Mouse (Mus musculus): ENCODE data around the gene Rps23. TPM values are rescaled to one million over a fixed set of nuclear protein-coding genes. Genes with fewer than 3 reads are reported as not detected.
"Not testable (repeated sequence)": the region's sequence is repeated elsewhere in the genome, so short reads cannot be mapped to it uniquely, and the experiment has no call there.

The Rps23 gene
- polyA plus RNA-seq, 1 experiment from 2014 or later = 132 TPM

DNA sequence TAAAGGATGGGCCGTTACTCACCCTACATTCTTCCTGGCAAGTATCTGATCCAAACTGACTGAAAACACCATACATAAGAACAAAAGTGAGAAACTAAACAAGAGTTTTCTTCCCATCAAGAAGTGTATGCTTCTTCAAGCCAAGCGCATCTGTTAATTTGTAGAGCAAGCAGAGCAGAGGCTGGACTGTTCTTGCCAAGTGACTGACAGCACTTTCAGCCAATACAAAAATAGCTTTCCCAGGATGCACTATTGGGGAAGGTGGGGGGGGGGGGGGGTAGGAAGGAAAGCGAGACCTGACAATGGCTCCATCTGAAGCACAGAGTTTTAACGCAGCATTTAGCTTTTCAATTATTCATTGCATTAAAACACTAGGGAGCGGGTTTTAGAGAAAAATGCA, 17.6 kb upstream of the Rps23 start, which contains the start of gene Atp6ap1l:
Gene Atp6ap1l, minus strand, starts transcription at position 180 of the 400 bp plus-strand sequence.
- no peaks in the 10 kb centered on the region for H3K27me3 ChIP-seq (ENCODE audit: control insufficient read depth, insufficient read depth, low read length)
- H3K36me3 ChIP-seq (ENCODE audit: control insufficient read depth, insufficient read depth, low read length) = no peaks in the 10 kb centered on the region
- H3K4me2 ChIP-seq (ENCODE audit: low read depth, low read length) = no peak within 1 kb of the TSS
- no peak within 1 kb of the TSS for H3K4me3 ChIP-seq (ENCODE audit: low read depth, low read length)
- WGBS = 83% methylated on average over 5 of the region's 5 CpGs
- H3K4me1 ChIP-seq (ENCODE audit: control insufficient read depth, insufficient read depth, low read length) = no peaks in the 10 kb centered on the region
- H3K27ac ChIP-seq (ENCODE audit: low read depth, low read length) = no peak within 1 kb of the TSS
- H3K9me3 ChIP-seq (ENCODE audit: control insufficient read depth, low read length) = no peaks in the 10 kb centered on the region
- no peak for ATAC-seq (ENCODE audit: low read depth)
- no peak within 1 kb of the TSS for H3K9ac ChIP-seq (replicated peaks; ENCODE audit: low read depth, low read length)

DNA sequence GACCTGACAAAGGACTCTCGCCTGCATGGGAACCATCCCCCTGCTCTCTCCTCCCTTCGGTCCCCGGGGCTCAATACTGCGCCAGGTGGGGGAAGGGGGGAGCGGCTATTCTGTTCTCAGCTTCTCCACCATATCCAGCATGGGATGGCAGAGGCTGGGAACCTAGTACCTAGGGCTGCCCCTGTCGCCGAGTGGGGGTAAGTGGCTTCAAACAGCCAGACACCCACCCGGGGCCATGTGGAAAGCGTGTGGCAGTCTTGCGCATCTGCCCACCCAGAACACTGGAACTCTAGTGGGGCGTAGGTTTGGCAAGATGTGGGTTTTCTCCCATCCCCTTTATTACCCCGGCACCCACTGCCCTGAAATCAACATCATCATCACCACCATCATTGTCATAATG, 15.4 kb upstream of the Rps23 start:
- H3K36me3 ChIP-seq (ENCODE audit: control insufficient read depth, insufficient read depth, low read length) = no peaks in the 10 kb centered on the region
- H3K9me3 ChIP-seq (ENCODE audit: control insufficient read depth, low read length) = no peaks in the 10 kb centered on the region
- 91% methylated on average over 12 of the region's 12 CpGs for WGBS
- no peak overlapping the region for H3K9ac ChIP-seq (replicated peaks; ENCODE audit: low read depth, low read length)
- H3K27ac ChIP-seq (ENCODE audit: low read depth, low read length) = no peak overlapping the region
- no peaks in the 10 kb centered on the region for H3K4me1 ChIP-seq (ENCODE audit: control insufficient read depth, insufficient read depth, low read length)
- no peaks in the 10 kb centered on the region for H3K27me3 ChIP-seq (ENCODE audit: control insufficient read depth, insufficient read depth, low read length)
- no peak overlapping the region for H3K4me3 ChIP-seq (ENCODE audit: low read depth, low read length)
- H3K4me2 ChIP-seq (ENCODE audit: low read depth, low read length) = no peak overlapping the region
- no peak for ATAC-seq (ENCODE audit: low read depth)

DNA sequence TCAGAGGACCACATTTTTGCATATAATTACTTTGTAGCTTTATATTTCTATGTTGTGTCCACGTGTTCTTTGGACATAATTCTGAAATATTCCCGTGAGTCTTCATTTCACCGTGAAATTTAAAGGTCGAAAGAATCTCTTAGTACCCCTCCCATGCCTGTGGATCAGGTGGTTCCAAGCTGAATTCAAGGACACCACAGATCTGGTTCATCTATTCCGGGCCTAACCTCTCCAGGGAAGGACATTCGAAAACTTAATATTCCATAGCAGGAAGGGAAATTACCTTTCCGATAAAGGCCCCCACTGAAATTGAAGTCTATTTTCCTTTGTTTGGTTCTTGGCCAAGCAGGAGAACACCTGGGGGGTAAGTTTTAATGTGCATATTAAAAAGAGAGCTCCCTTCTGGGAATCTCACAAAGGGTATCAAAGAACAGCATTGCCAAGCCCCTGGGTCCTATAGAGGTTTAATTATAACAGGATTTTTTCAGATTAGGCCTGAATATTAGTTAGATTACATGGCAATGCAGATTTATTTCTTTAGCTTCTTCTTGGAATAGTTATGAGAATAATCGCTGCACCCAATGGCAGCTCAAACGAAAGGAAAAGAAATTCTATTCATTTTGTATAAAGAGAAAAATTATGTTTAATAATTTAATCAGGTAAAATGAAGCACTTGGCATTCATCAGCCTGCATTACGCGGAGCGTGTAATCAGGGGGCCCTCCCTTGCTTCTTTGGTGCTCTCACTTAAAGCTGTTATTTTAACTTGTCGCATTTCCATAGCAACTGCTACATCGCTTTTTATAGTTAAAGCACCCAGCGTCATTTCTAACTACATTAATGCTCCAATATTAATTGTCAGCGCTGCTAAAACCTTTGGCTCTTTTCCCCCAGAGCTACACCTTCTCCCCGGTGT, 9.7 kb upstream of the Rps23 start:
- Histone ChIP-seq H3K9ac (replicated peaks; ENCODE audit: low read depth, low read length) (no peak overlapping the region), H3K36me3 (ENCODE audit: control insufficient read depth, insufficient read depth, low read length) (no peaks in the 10 kb centered on the region), H3K27ac (ENCODE audit: low read depth, low read length) (peak overlapping the region; percentile 52; the same call in 1 of the 2 replicates), H3K4me1 (ENCODE audit: control insufficient read depth, insufficient read depth, low read length) (no peaks in the 10 kb centered on the region; the same call in 1 of the 2 replicates), H3K4me3 (ENCODE audit: low read depth, low read length) (no peak overlapping the region), H3K27me3 (ENCODE audit: control insufficient read depth, insufficient read depth, low read length) (no peaks in the 10 kb centered on the region), H3K9me3 (ENCODE audit: control insufficient read depth, low read length) (no peaks in the 10 kb centered on the region), H3K4me2 (ENCODE audit: low read depth, low read length) (no peak overlapping the region)
- ATAC-seq (ENCODE audit: low read depth) = peak; percentile 64
- 53% methylated on average over 17 of the region's 17 CpGs for WGBS

DNA sequence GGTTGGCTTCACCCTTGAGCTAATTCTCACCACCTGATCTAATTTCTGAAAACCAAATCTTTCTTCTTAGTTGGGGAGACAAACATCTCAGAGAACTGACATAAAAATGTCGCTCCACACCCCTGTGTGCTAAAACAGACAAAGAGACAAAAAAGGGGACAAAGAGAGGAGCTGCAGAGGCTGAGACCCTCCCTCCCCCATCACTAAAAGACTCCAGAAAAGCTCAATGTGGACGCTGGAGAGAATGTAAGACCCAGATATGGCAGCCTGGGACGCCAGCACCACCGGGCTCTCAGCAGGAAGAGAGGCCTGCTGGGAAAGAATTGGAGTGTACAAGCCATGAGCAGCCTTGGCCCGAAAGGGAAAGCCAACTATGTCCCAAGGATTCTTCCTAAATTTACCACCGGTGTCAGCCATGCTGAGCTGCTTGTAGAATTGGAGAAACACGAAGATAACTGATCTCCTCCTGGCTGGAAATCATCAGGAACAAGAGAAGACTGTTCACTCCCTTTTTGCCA, 9.0 kb upstream of the Rps23 start:
- peak; percentile 41 for ATAC-seq (ENCODE audit: low read depth)
- no peak overlapping the region for H3K9ac ChIP-seq (replicated peaks; ENCODE audit: low read depth, low read length)
- no peaks in the 10 kb centered on the region for H3K36me3 ChIP-seq (ENCODE audit: control insufficient read depth, insufficient read depth, low read length)
- WGBS = 33% methylated on average over 7 of the region's 7 CpGs
- no peaks in the 10 kb centered on the region for H3K9me3 ChIP-seq (ENCODE audit: control insufficient read depth, low read length)
- peak overlapping the region; percentile 52 for H3K27ac ChIP-seq (ENCODE audit: low read depth, low read length)
- H3K4me1 ChIP-seq (ENCODE audit: control insufficient read depth, insufficient read depth, low read length) = no peaks in the 10 kb centered on the region; the same call in 1 of the 2 replicates
- no peak overlapping the region for H3K4me3 ChIP-seq (ENCODE audit: low read depth, low read length)
- no peak overlapping the region for H3K4me2 ChIP-seq (ENCODE audit: low read depth, low read length)
- no peaks in the 10 kb centered on the region for H3K27me3 ChIP-seq (ENCODE audit: control insufficient read depth, insufficient read depth, low read length)

DNA sequence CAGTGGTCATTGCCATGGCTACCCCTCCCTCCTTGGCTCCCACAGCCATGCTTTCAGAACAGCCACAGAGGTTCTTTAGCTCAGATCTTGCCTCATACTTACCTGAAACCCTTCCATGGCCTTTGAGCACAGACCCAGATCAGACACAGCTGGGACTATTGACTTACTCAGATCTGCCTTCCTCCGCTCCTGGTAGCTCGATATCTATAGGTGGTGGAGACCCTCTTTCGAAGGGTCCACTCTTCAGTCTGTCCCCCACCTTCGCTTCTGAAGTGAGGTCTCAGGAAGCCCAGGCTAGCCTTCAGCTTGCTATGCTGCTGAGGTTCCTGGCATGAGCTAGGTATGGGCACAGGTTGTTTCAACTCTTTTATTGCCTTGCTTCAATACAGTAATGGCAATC, 8.0 kb upstream of the Rps23 start:
- Histone ChIP-seq H3K27me3 (ENCODE audit: control insufficient read depth, insufficient read depth, low read length) (no peaks in the 10 kb centered on the region), H3K9ac (replicated peaks; ENCODE audit: low read depth, low read length) (no peak overlapping the region), H3K36me3 (ENCODE audit: control insufficient read depth, insufficient read depth, low read length) (no peaks in the 10 kb centered on the region), H3K4me3 (ENCODE audit: low read depth, low read length) (no peak overlapping the region), H3K4me1 (ENCODE audit: control insufficient read depth, insufficient read depth, low read length) (no peaks in the 10 kb centered on the region; the same call in 1 of the 2 replicates), H3K27ac (ENCODE audit: low read depth, low read length) (no peak overlapping the region), H3K9me3 (ENCODE audit: control insufficient read depth, low read length) (no peaks in the 10 kb centered on the region), H3K4me2 (ENCODE audit: low read depth, low read length) (no peak overlapping the region)
- no peak for ATAC-seq (ENCODE audit: low read depth)
- 96% methylated on average over 4 of the region's 4 CpGs for WGBS

DNA sequence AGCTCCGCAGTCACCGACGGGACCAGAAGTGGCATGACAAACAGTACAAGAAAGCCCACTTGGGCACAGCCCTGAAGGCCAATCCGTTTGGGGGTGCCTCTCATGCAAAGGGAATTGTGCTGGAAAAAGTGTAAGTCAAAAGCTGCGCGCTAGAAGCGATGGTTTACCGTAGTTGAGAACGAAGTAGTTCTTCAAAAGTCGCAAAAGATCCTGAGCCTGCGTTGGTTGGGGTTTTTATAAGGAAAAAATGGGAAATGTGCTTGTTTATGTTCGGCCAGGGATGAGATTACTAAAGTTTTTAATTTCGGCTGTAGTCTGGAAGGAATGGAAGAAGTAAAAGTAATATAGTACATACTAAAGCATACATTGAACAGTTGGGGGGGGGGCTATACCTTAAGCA, 859 bp downstream of the Rps23 start:
- not testable (repeated sequence) for H3K9me3 ChIP-seq (ENCODE audit: control insufficient read depth, low read length); H3K27me3 ChIP-seq (ENCODE audit: control insufficient read depth, insufficient read depth, low read length); H3K4me1 ChIP-seq (ENCODE audit: control insufficient read depth, insufficient read depth, low read length); H3K27ac ChIP-seq (ENCODE audit: low read depth, low read length); ATAC-seq (ENCODE audit: low read depth)
- Histone ChIP-seq H3K36me3 (ENCODE audit: control insufficient read depth, insufficient read depth, low read length) (peaks cover 24% of the 10 kb centered on the region), H3K4me3 (ENCODE audit: low read depth, low read length) (peak overlapping the region; percentile 82), H3K9ac (replicated peaks; ENCODE audit: low read depth, low read length) (peak overlapping the region; percentile 88), H3K4me2 (ENCODE audit: low read depth, low read length) (peak overlapping the region; percentile 76)
- under 1% methylated on average over 13 of the region's 13 CpGs for WGBS

DNA sequence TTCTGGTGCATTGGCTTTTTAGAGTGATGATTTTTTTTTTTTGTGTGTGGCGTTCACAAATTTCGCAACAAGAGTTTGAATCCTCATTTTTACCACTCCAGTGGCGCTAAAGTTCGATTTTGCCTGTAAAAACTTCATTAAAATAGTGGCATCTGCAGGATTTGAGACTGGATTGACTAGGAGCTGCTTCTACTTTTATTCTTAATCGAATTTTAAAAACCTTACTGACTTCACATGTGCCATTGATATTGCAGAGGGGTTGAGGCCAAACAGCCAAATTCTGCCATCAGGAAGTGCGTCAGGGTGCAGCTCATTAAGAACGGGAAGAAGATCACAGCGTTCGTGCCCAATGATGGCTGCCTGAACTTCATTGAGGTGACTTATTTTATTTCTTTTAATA, 1.3 kb downstream of the Rps23 start:
- ATAC-seq (ENCODE audit: low read depth) = no peak
- H3K9ac ChIP-seq (replicated peaks; ENCODE audit: low read depth, low read length) = peak overlapping the region; percentile 88; the same call in 1 of the 2 replicates

DNA sequence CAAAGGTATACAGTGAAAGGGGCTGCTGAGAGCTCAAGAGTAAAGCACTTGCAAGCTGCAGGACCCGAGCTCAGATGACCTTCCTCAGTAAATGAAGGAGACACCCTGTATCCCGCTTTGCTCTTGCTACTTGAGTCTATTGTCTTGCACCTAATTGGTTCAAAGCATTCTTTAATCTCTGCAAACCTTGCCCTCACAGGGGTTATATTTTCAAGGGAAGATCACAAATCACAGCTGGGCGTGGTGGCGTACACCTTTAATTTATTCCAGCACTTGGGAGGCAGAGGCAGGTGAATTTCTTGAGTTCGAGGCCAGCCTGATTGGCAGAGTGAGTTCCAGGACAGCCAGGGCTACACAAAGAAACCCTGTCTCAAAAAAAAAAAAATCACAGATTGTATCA, 2.4 kb downstream of the Rps23 start:
- H3K9me3 ChIP-seq (ENCODE audit: control insufficient read depth, low read length) = no peaks in the 10 kb centered on the region
- no peaks in the 10 kb centered on the region for H3K27me3 ChIP-seq (ENCODE audit: control insufficient read depth, insufficient read depth, low read length)
- WGBS = 91% methylated on average over 5 of the region's 5 CpGs
- H3K4me3 ChIP-seq (ENCODE audit: low read depth, low read length) = no peak overlapping the region
- no peak for ATAC-seq (ENCODE audit: low read depth)
- no peak overlapping the region for H3K9ac ChIP-seq (replicated peaks; ENCODE audit: low read depth, low read length)
- no peak overlapping the region for H3K27ac ChIP-seq (ENCODE audit: low read depth, low read length)
- H3K36me3 ChIP-seq (ENCODE audit: control insufficient read depth, insufficient read depth, low read length) = peaks cover 24% of the 10 kb centered on the region
- no peak overlapping the region for H3K4me2 ChIP-seq (ENCODE audit: low read depth, low read length)
- peaks cover 6% of the 10 kb centered on the region; the same call in 1 of the 2 replicates for H3K4me1 ChIP-seq (ENCODE audit: control insufficient read depth, insufficient read depth, low read length)

More for the DNA sequence above, 1.3 kb downstream of the Rps23 start:
- Histone ChIP-seq H3K9me3 (ENCODE audit: control insufficient read depth, low read length) (no peaks in the 10 kb centered on the region), H3K4me2 (ENCODE audit: low read depth, low read length) (peak overlapping the region; percentile 76), H3K36me3 (ENCODE audit: control insufficient read depth, insufficient read depth, low read length) (peaks cover 24% of the 10 kb centered on the region), H3K4me3 (ENCODE audit: low read depth, low read length) (peak overlapping the region; percentile 82), H3K27me3 (ENCODE audit: control insufficient read depth, insufficient read depth, low read length) (no peaks in the 10 kb centered on the region), H3K4me1 (ENCODE audit: control insufficient read depth, insufficient read depth, low read length) (peaks cover 6% of the 10 kb centered on the region; the same call in 1 of the 2 replicates), H3K27ac (ENCODE audit: low read depth, low read length) (no peak overlapping the region)
- WGBS = 54% methylated on average over 9 of the region's 9 CpGs

DNA sequence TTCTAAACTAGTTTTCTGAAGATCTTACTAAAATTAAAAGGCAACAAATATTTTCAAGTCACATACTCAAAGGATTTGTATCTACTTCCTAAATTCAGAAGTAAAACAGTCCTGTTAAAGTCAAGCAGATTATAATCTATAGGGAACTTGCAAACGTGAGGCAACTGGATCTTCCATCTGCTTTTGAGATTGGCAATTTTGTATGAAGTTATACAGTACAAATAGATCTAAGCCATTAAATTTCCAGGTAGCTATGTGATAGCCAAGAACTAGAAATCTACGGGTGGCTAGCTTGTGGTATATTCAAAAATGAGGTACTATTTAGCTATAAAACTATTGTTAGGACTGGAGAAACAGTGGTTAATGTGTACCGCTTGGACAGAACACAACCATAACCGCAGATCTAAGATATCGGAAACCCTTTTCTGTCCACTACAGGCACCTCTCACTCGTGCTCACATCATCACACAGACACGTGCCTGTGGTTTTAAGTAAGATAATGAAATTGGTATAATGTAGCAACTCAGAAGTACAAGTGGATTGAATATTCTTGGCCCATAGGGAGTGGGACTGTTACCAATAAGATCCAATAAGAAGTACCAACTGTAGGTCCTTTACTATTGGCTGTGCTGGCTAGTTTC, 3.5 kb downstream of the Rps23 start:
- 84% methylated on average over 7 of the region's 7 CpGs for WGBS
- no peak for ATAC-seq (ENCODE audit: low read depth)
- Histone ChIP-seq H3K36me3 (ENCODE audit: control insufficient read depth, insufficient read depth, low read length) (peaks cover 24% of the 10 kb centered on the region), H3K4me3 (ENCODE audit: low read depth, low read length) (no peak overlapping the region), H3K27ac (ENCODE audit: low read depth, low read length) (no peak overlapping the region), H3K4me1 (ENCODE audit: control insufficient read depth, insufficient read depth, low read length) (peaks cover 6% of the 10 kb centered on the region; the same call in 1 of the 2 replicates), H3K9ac (replicated peaks; ENCODE audit: low read depth, low read length) (no peak overlapping the region), H3K4me2 (ENCODE audit: low read depth, low read length) (no peak overlapping the region), H3K9me3 (ENCODE audit: control insufficient read depth, low read length) (no peaks in the 10 kb centered on the region), H3K27me3 (ENCODE audit: control insufficient read depth, insufficient read depth, low read length) (no peaks in the 10 kb centered on the region)

All from neural tube, embryonic 14.5 days (tissue).